Mouse (Mus musculus) urinary bladder, postnatal 25 days (tissue): ENCODE results near the gene Gpr158.

ENCODE experiments used
- DNase-seq: peaks from one replicate; pipeline ENCODE4 v3.0.0; 2022; ENCODE audit warnings: low spot score

Gpr158 gene

DNA sequence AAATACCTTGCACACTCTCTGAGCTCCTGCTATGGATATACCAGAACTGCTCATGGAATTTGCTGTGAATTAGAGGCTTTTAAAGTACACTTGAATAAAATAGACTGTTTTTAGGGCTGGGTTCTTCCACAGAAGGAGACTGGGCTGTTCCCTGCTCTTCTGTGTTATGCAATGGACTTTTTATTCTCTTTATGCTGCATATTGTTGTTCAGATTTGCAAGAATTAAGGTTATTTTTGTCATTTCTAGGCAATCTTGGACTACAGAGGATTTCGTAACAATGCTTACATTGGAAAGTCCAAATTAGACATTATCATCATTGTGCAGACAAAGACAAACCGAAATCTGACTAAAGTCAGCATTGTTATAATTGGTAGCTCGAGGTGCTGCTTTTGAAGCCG lies 298.4 kb downstream of the Gpr158 start:
- no peak for DNase-seq

- no peak for DNase-seq
Measured at GRCm38 (mm10) chr2:21676084-21676838, 308.9 kb downstream of the Gpr158 start.

GRCm38 (mm10) chr2:21676839-21677123 lies 309.4 kb downstream of the Gpr158 start:
- no peak for DNase-seq

- DNase-seq = no peak
Measured at GRCm38 (mm10) chr2:21680735-21681270, 313.5 kb downstream of the Gpr158 start.

DNA sequence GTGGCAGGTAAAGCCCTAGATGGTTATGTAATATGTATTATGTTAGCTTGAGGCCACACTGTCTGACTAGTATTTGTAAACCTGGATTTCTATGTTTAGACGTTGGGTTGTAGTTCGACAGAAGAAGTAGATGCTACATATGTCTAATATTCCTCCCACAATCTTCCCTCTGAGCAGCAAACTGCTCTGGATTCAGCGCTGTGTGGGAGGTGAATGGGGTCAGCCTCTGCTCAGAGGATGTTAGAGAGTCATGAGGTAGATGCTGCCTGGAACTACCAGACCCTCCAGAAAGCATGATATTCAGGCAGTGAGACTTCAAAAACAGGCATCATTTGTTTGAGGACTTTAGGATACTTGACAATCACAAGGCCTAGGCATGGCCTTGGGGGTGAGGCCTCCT lies 317.4 kb downstream of the Gpr158 start:
- no peak for DNase-seq

DNA sequence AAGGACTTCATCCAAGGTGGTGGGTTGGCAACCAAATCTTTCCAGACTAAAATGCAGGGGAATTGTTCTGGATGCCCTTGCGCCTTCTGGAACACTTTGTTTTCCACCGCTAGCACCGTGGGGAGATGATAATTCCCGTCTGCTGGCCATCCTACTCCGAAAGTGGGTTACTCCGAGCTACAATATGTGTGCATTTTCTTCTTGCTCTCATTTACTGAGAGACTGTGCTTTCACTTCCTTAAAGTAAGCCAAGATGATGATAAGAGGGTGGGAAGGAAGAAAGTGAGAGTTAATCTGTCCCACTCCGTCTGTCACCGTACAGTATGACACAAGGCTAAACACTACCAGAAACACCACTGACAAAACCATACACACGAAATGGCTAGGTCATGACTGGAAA lies 325.8 kb downstream of the Gpr158 start:
- no peak for DNase-seq

DNA sequence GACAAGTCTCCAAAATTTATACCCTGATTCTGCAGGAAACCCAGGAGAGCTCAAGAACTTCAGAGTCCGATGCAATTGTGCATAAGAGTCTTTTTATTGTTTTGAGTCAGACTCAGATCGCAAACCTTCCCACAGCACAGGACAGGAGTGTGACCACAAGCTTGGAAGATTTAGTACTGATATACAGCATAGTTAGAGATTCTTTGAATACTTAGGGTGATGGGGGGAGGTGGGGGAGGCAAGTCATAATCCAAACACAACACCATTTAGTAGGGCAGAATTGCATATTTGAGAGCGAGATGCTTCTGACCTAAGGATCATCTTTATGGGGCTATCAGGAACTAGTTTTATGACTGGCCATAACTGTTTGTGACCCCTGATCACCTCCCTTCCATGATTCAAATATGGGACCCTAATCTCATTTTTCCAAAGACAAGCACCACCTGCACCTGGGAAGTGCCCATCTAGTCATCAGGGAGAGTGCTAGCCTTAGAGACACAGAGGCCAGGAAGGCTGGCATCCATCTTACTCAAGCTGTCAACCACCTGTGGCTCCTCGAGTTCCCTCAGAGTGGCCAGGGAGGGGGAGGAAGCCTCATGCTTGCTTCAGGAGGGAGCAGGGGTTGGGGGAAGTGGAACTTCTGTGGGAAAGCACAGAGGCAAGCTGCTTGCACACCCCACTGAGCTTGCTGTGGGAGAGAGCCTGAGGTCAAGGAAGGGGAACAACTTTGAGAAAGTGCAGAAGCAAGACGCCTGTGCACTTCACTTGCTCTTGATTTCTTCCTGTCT lies 326.7 kb downstream of the Gpr158 start:
- no peak for DNase-seq

DNA sequence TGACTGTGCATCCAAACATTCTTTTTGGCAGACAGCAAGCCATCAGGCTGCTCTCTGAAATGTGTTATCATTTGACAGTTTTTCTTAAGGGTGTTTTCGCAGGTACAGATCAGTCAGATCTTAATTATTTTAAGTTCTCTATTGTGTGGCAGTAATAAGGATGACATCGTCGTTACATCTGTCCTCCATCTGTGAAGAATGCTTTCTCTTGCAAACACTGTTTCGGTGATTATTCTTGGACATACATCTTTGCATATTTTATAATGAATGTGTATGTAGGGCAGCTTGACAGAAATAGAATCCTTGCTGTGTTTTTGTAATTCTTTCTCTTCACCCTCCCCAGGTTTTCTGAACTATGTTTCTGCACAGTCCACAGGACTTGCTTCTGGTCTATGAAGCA lies 360.7 kb downstream of the Gpr158 start:
- DNase-seq = no peak

DNA sequence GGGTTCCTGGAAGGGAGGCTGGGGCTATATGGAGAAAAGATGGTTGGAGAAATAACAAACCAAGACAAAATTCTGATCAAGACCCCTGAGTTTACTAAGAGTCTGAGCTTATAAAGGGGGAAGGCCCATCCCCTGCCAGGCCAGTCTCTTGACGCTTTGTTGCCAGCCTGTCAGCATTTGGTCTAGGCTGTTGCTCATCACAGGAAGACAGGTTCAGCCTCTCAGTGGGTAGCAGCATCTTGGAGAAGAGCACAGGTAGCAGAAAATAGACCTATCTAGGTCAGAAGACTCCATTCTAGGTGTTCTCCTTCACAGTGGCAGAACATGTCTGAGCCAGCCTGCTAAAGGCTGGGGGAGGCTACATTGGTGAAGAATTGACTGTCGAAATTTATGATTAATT lies 416.4 kb downstream of the Gpr158 start:
- DNase-seq = no peak

DNA sequence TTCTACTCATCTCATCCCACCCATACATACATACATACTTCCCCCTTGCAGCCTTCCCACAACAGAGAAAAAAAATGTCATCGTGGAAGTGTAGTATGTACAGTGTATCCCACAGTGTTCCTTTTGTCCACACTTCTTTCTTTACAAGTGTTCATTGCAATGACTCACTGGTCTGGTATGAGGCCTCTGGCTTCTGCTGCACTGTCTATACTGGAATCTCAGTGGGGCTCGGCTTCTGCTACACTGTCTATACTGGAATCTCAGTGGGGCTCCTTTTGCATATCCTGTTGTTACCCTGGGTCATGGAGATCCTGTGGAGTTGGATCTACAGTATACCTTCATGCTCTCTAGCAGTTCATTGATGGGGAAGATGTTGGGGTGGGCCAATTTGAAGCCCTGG lies 425.8 kb downstream of the Gpr158 start:
- no peak for DNase-seq

- DNase-seq = no peak
Measured at GRCm38 (mm10) chr2:21799616-21800015, 432.3 kb downstream of the Gpr158 start.

DNA sequence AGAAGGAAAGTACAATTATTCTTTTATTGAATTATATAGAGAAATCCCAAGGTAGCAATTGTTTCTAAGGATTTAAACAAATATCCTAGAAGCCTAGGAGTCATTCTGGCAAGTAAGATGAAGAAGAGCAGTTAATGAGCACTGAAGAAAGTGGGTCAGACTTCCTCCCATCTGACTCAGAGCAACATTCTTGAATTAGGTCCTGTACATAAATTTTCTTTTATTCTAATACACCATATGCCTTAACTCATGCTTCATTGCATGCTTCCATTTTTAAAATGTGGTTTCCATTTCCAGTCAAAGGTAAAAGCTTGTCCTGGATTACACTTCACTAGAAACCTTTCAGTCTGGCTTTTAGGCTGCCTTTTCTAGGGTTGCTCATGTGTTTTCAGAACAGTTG lies 432.7 kb downstream of the Gpr158 start:
- DNase-seq = no peak

- no peak for DNase-seq
Measured at GRCm38 (mm10) chr2:21808510-21808909, 441.2 kb downstream of the Gpr158 start.

GRCm38 (mm10) chr2:21810431-21810830 lies 443.1 kb downstream of the Gpr158 start:
- DNase-seq = no peak

DNA sequence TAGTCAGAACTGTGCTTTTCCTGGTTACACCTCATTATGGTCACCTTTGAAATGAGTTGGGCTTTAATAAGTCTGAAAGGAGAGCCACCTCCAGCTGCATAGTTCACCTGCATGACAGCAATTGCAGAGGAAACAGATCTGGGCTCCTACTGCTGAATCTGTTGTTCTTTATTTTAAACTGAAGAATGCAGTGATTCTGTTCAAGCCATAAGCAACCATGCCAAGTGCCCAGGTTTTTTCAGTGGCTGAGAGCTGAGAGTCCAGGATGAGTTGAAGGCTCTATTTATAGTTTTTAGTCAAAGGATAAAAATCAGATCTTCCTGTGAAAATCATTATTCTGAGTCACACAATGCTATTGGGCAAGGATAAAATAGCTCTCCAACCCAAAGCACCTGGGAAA lies 496.7 kb downstream of the Gpr158 start:
- DNase-seq = no peak
